Mouse (Mus musculus): ENCODE results near the gene Gpr87. TPM values are rescaled to one million over a fixed set of nuclear protein-coding genes. Genes with fewer than 3 reads are reported as not detected.
"Not testable (repeated sequence)": the region's sequence is repeated elsewhere in the genome, so short reads cannot be mapped to it uniquely, and the experiment has no call there.

The Gpr87 gene
- polyA plus RNA-seq, 1 experiment from 2014 or later, result 46.9 TPM

DNA sequence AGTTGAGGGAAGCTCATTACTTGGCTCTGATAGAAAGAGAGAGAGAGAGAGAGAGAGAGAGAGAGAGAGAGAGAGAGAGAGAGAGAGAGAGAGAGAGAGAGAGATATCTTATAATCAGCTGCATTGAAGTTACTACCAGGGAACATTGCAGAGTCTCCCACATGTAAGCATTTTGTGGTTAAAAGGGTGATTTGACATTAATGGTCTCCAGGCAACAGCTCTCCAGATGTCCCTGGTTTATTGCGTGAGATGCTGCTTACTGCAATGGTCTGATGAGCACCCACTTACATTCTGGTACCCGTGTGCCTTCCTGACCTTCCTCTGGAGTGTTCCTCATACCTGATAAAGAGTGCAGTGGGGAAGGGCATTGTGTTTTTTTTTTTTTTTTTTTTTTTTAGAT is 40.0 kb downstream of the Gpr87 start:
- no peak overlapping the region for H3K9ac ChIP-seq (ENCODE audit: low read length)
- DNase-seq (ENCODE audit: low spot score), result no peak
- no peaks in the 10 kb centered on the region for H3K9me3 ChIP-seq (ENCODE audit: control insufficient read depth, low read length)
- no peak overlapping the region for H3K4me3 ChIP-seq (ENCODE audit: low read depth, low read length)
- H3K4me1 ChIP-seq (replicated peaks; ENCODE audit: control insufficient read depth, insufficient read depth), result no peaks in the 10 kb centered on the region
- H3K36me3 ChIP-seq (ENCODE audit: control insufficient read depth, insufficient read depth, low read length), result no peaks in the 10 kb centered on the region
- WGBS, result 80% methylated on average over 2 of the region's 2 CpGs
- no peak for TF ChIP-seq CTCF (IDR thresholded peaks at IDR 0.05; ENCODE audit: low read depth)
- TF ChIP-seq EP300 (optimal IDR thresholded peaks at IDR 0.05), result no peak
- ATAC-seq (ENCODE audit: low FRiP score, low TSS enrichment), result no peak
- H3K27me3 ChIP-seq (ENCODE audit: control insufficient read depth, insufficient read depth, low read length), result no peaks in the 10 kb centered on the region
- no peak overlapping the region for H3K27ac ChIP-seq (replicated peaks)
- H3K4me2 ChIP-seq (replicated peaks; ENCODE audit: low read depth), result no peak overlapping the region

- no peak within 1 kb of the TSS for H3K27ac ChIP-seq (replicated peaks)
- no peak within 1 kb of the TSS for H3K9ac ChIP-seq (ENCODE audit: low read length)
- H3K36me3 ChIP-seq (ENCODE audit: control insufficient read depth, insufficient read depth, low read length), result no peaks in the 10 kb centered on the region
- no peak within 1 kb of the TSS for H3K4me3 ChIP-seq (ENCODE audit: low read depth, low read length)
- no peak within 1 kb of the TSS for H3K4me2 ChIP-seq (replicated peaks; ENCODE audit: low read depth)
- 65% methylated on average over 5 of the region's 5 CpGs for WGBS
- no peak for DNase-seq (ENCODE audit: low spot score)
- no peak for ATAC-seq (ENCODE audit: low FRiP score, low TSS enrichment)
- no peaks in the 10 kb centered on the region for H3K9me3 ChIP-seq (ENCODE audit: control insufficient read depth, low read length)
- H3K27me3 ChIP-seq (ENCODE audit: control insufficient read depth, insufficient read depth, low read length), result no peaks in the 10 kb centered on the region
- no peak for TF ChIP-seq CTCF (IDR thresholded peaks at IDR 0.05; ENCODE audit: low read depth)
- no peak for TF ChIP-seq EP300 (optimal IDR thresholded peaks at IDR 0.05)
- no peaks in the 10 kb centered on the region for H3K4me1 ChIP-seq (replicated peaks; ENCODE audit: control insufficient read depth, insufficient read depth)
Measured at GRCm38 (mm10) chr3:59153424-59153823, 41.5 kb downstream of the Gpr87 start, which contains the start of gene P2ry14. TSS of gene P2ry14 (minus strand) at chr3:59153618.

GRCm38 (mm10) chr3:59150624-59151023 is 44.3 kb downstream of the Gpr87 start:
- Histone ChIP-seq H3K27ac (replicated peaks) (no peak overlapping the region), H3K27me3 (ENCODE audit: control insufficient read depth, insufficient read depth, low read length) (no peaks in the 10 kb centered on the region), H3K9ac (ENCODE audit: low read length) (no peak overlapping the region), H3K9me3 (ENCODE audit: control insufficient read depth, low read length) (no peaks in the 10 kb centered on the region), H3K4me2 (replicated peaks; ENCODE audit: low read depth) (no peak overlapping the region), H3K4me1 (replicated peaks; ENCODE audit: control insufficient read depth, insufficient read depth) (no peaks in the 10 kb centered on the region), H3K36me3 (ENCODE audit: control insufficient read depth, insufficient read depth, low read length) (no peaks in the 10 kb centered on the region), H3K4me3 (ENCODE audit: low read depth, low read length) (no peak overlapping the region)
- no peak for DNase-seq (ENCODE audit: low spot score)
- ATAC-seq (ENCODE audit: low FRiP score, low TSS enrichment), result no peak
- TF ChIP-seq EP300 (optimal IDR thresholded peaks at IDR 0.05) (no peak), CTCF (IDR thresholded peaks at IDR 0.05; ENCODE audit: low read depth) (no peak)
- WGBS, result 91% methylated on average over 2 of the region's 2 CpGs

DNA sequence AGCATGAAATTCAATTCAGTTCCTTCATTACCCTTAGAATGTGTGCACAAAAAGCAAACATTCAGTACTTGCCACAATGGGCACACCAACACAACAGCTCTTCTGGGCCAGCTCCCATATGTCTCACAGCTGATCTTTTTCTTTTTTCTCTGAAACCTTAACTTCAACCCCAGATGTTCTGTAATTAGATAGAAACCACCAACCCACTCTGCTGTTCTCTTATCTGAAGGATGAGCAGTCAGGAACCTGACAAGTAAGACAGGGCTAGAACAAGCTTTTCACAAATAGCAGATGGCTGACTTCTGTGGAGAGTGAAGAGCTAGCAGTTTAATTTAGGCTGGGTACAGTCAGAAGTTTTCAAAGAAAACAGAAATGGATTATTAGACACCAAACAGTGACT is 45.3 kb downstream of the Gpr87 start:
- Histone ChIP-seq H3K4me2 (replicated peaks; ENCODE audit: low read depth) (no peak overlapping the region), H3K4me1 (replicated peaks; ENCODE audit: control insufficient read depth, insufficient read depth) (no peaks in the 10 kb centered on the region), H3K36me3 (ENCODE audit: control insufficient read depth, insufficient read depth, low read length) (no peaks in the 10 kb centered on the region), H3K27ac (replicated peaks) (no peak overlapping the region), H3K9ac (ENCODE audit: low read length) (no peak overlapping the region), H3K9me3 (ENCODE audit: control insufficient read depth, low read length) (no peaks in the 10 kb centered on the region), H3K27me3 (ENCODE audit: control insufficient read depth, insufficient read depth, low read length) (no peaks in the 10 kb centered on the region), H3K4me3 (ENCODE audit: low read depth, low read length) (no peak overlapping the region)
- DNase-seq (ENCODE audit: low spot score), result no peak
- TF ChIP-seq CTCF (IDR thresholded peaks at IDR 0.05; ENCODE audit: low read depth), result no peak
- no peak for TF ChIP-seq EP300 (optimal IDR thresholded peaks at IDR 0.05)
- ATAC-seq (ENCODE audit: low FRiP score, low TSS enrichment), result no peak

- WGBS, result 59% methylated on average over 5 of the region's 5 CpGs
- ATAC-seq (ENCODE audit: low FRiP score, low TSS enrichment), result no peak
- H3K9me3 ChIP-seq (ENCODE audit: control insufficient read depth, low read length), result no peaks in the 10 kb centered on the region
- H3K4me3 ChIP-seq (ENCODE audit: low read depth, low read length), result no peak overlapping the region
- no peak overlapping the region for H3K4me2 ChIP-seq (replicated peaks; ENCODE audit: low read depth)
- H3K27me3 ChIP-seq (ENCODE audit: control insufficient read depth, insufficient read depth, low read length), result no peaks in the 10 kb centered on the region
- H3K36me3 ChIP-seq (ENCODE audit: control insufficient read depth, insufficient read depth, low read length), result no peaks in the 10 kb centered on the region
- H3K27ac ChIP-seq (replicated peaks), result no peak overlapping the region
- DNase-seq (ENCODE audit: low spot score), result no peak
- H3K4me1 ChIP-seq (replicated peaks; ENCODE audit: control insufficient read depth, insufficient read depth), result no peaks in the 10 kb centered on the region
- H3K9ac ChIP-seq (ENCODE audit: low read length), result no peak overlapping the region
- TF ChIP-seq EP300 (optimal IDR thresholded peaks at IDR 0.05) (no peak), CTCF (IDR thresholded peaks at IDR 0.05; ENCODE audit: low read depth) (no peak)
Measured at GRCm38 (mm10) chr3:59145194-59145593, 49.7 kb downstream of the Gpr87 start.

GRCm38 (mm10) chr3:59141507-59142305 is 53.2 kb downstream of the Gpr87 start:
- 73% methylated on average over 8 of the region's 8 CpGs for WGBS
- Histone ChIP-seq H3K27ac (replicated peaks) (no peak overlapping the region), H3K36me3 (ENCODE audit: control insufficient read depth, insufficient read depth, low read length) (no peaks in the 10 kb centered on the region), H3K4me3 (ENCODE audit: low read depth, low read length) (no peak overlapping the region), H3K4me1 (replicated peaks; ENCODE audit: control insufficient read depth, insufficient read depth) (no peaks in the 10 kb centered on the region), H3K9me3 (ENCODE audit: control insufficient read depth, low read length) (no peaks in the 10 kb centered on the region), H3K27me3 (ENCODE audit: control insufficient read depth, insufficient read depth, low read length) (no peaks in the 10 kb centered on the region), H3K9ac (ENCODE audit: low read length) (no peak overlapping the region), H3K4me2 (replicated peaks; ENCODE audit: low read depth) (no peak overlapping the region)
- TF ChIP-seq CTCF (IDR thresholded peaks at IDR 0.05; ENCODE audit: low read depth) (no peak), EP300 (optimal IDR thresholded peaks at IDR 0.05) (no peak)
- ATAC-seq (ENCODE audit: low FRiP score, low TSS enrichment) (no peak), DNase-seq (ENCODE audit: low spot score) (no peak)

GRCm38 (mm10) chr3:59140941-59141340 is 54.0 kb downstream of the Gpr87 start:
- H3K9ac ChIP-seq (ENCODE audit: low read length); H3K36me3 ChIP-seq (ENCODE audit: control insufficient read depth, insufficient read depth, low read length); H3K4me2 ChIP-seq (replicated peaks; ENCODE audit: low read depth); H3K4me1 ChIP-seq (replicated peaks; ENCODE audit: control insufficient read depth, insufficient read depth); H3K9me3 ChIP-seq (ENCODE audit: control insufficient read depth, low read length); H3K27me3 ChIP-seq (ENCODE audit: control insufficient read depth, insufficient read depth, low read length); ATAC-seq (ENCODE audit: low FRiP score, low TSS enrichment); DNase-seq (ENCODE audit: low spot score); H3K4me3 ChIP-seq (ENCODE audit: low read depth, low read length): not testable (repeated sequence)
- peak overlapping the region; percentile 18; the same call in 1 of the 2 replicates for H3K27ac ChIP-seq (replicated peaks)
- WGBS, result 79% methylated on average over 4 of the region's 4 CpGs
